Mouse (Mus musculus) central nervous system, embryonic 11.5 days (tissue): ENCODE results near the gene Snx27. TPM values are rescaled to one million over a fixed set of nuclear protein-coding genes. Genes with fewer than 3 reads are reported as not detected.

Experiments used
- polyA plus RNA-seq: library from polyadenylated mRNA; depleted of rRNA; stranded (reverse); fragments of >200 nt; gene quantifications from 2 replicates; pipeline ENCODE4 v1.2.3, GENCODE M21; 2012; rRNA removed

The Snx27 gene
- polyA plus RNA-seq = 24.1 and 34.7 TPM in 2 replicates

GRCm38 (mm10) chr3:94582456-94582891 is at the start of gene Snx27:
Snx27 (minus strand) TSS chr3:94582716.

GRCm38 (mm10) chr3:94480291-94480884 is 102.1 kb downstream of the Snx27 start, which contains the start of gene Riiad1:
Riiad1 (minus strand) TSS chr3:94480341.

GRCm38 (mm10) chr3:94477981-94478422 is 104.5 kb downstream of the Snx27 start, which contains the start of gene Celf3:
Celf3 (plus strand) TSS chr3:94478295.

Other genes starting within 250 kb of the Snx27 start
- gene Them5, start 240.6 kb downstream of the Snx27 start, polyA plus RNA-seq = 0.12 and 0.19 TPM in 2 replicates
- 0.28 and 0.48 TPM in 2 replicates for gene C2cd4d, start 220.3 kb downstream of the Snx27 start, polyA plus RNA-seq
- 0.36 and 0.53 TPM in 2 replicates for gene Rorc, start 209.9 kb downstream of the Snx27 start, polyA plus RNA-seq
- gene Lingo4, start 184.2 kb downstream of the Snx27 start, polyA plus RNA-seq = 0.25 and 0.41 TPM in 2 replicates
- gene Tdrkh, start 169.4 kb downstream of the Snx27 start, polyA plus RNA-seq = 14.2 and 25.3 TPM in 2 replicates
- 60.7 and 69.7 TPM in 2 replicates for gene Mrpl9, start 139.4 kb downstream of the Snx27 start, polyA plus RNA-seq
- gene Oaz3, start 138.8 kb downstream of the Snx27 start, polyA plus RNA-seq = 0.23 and 0.27 TPM in 2 replicates
- 186 and 206 TPM in 2 replicates for gene Celf3, start 104.4 kb downstream of the Snx27 start, polyA plus RNA-seq
- 1.8 and 2.7 TPM in 2 replicates for gene Riiad1, start 102.4 kb downstream of the Snx27 start, polyA plus RNA-seq
- gene Gm10972, start 60.4 kb upstream of the Snx27 start, polyA plus RNA-seq = not detected in 2 replicates
- 4.2 and 5.1 TPM in 2 replicates for gene Tuft1, start 76.2 kb upstream of the Snx27 start, polyA plus RNA-seq
- 0.35 and 0.37 TPM in 2 replicates for gene Selenbp2, start 110.8 kb upstream of the Snx27 start, polyA plus RNA-seq
- gene Cgn, start 203.8 kb upstream of the Snx27 start, polyA plus RNA-seq = 3.7 and 5.4 TPM in 2 replicates